Mouse (Mus musculus): ENCODE measurements around the gene Sdc3.

The Sdc3 gene

DNA sequence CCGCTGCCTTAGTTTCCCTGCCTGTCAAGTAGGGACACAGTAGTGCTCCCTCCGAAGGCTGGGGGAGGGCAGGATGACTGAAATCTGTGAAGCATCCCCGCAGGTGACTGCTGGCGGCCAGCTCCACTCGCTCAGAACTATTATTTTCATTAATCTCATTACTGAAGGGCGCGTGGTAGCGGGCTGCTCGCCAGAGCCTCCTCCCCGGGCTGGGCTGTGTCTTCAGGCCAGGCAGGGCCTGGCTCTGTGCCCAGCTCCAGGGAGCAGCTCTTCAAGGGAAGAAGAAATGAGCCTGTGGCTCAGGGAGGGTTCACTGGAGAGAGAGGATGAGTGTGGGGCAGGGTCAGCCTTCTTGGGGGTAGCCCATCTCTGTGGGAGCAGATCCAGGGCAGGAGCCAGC is 82.3 kb downstream of the Sdc3 start:
- DNase-seq (ENCODE audit: low spot score in 2 of 2), result no peak
